ENCODE assay signal across 8 mouse cellular contexts in genomic region chr5:139253301-139253741, GRCm38 (mm10). TPM values are rescaled to one million over a fixed set of nuclear protein-coding genes. Genes with fewer than 3 reads are reported as not detected.
DNase-seq lines count a peak whose midpoint lies in the region; ATAC-seq lines count a peak whose summit lies in the region.

No protein-coding gene starts in this region.

- H3K4me2 ChIP-seq in forebrain, embryonic 14.5 days (ENCODE audit: low read length): peak overlapping the region; percentile 97
- H3K4me2 ChIP-seq in intestine, embryonic 15.5 days (replicated peaks): peak overlapping the region; percentile 86
- peak overlapping the region; percentile 95 for H3K4me2 ChIP-seq in neural tube, embryonic 14.5 days (ENCODE audit: low read depth, low read length)

- no peak for ATAC-seq in forebrain, embryonic 14.5 days
- ATAC-seq in intestine, embryonic 15.5 days: peak; percentile 18; the same call in 1 of the 2 replicates
- ATAC-seq in neural tube, embryonic 14.5 days (ENCODE audit: low read depth): no peak

- peak overlapping the region; percentile 84 for H3K4me3 ChIP-seq in brown adipose tissue, adult 24 weeks (ENCODE audit: insufficient read depth, low read depth, low read length)
- H3K4me3 ChIP-seq in forebrain, embryonic 14.5 days (ENCODE audit: low read depth, low read length): peak overlapping the region; percentile 67
- H3K4me3 ChIP-seq in intestine, embryonic 15.5 days (replicated peaks): peak overlapping the region; percentile 95
- H3K4me3 ChIP-seq in neural tube, embryonic 14.5 days (ENCODE audit: low read depth, low read length): peak overlapping the region; percentile 74

- H3K27ac ChIP-seq in brown adipose tissue, adult 24 weeks (replicated peaks; ENCODE audit: low read depth, low read length): peak overlapping the region; percentile 80
- H3K27ac ChIP-seq in forebrain, embryonic 14.5 days (ENCODE audit: low read depth, low read length): peak overlapping the region; percentile 91; the same call in 1 of the 2 replicates
- H3K27ac ChIP-seq in intestine, embryonic 15.5 days: peak overlapping the region; percentile 92
- peak overlapping the region; percentile 90 for H3K27ac ChIP-seq in neural tube, embryonic 14.5 days (ENCODE audit: low read depth, low read length)

- peaks cover 37% of the 10 kb centered on the region for H3K36me3 ChIP-seq in forebrain, embryonic 14.5 days (ENCODE audit: control insufficient read depth, insufficient read depth, low read length)
- H3K36me3 ChIP-seq in intestine, embryonic 15.5 days: peaks cover 4% of the 10 kb centered on the region; the same call in 1 of the 2 replicates
- peaks cover 15% of the 10 kb centered on the region for H3K36me3 ChIP-seq in neural tube, embryonic 14.5 days (ENCODE audit: control insufficient read depth, insufficient read depth, low read length)

- H3K9me3 ChIP-seq in forebrain, embryonic 14.5 days (replicated peaks; ENCODE audit: control insufficient read depth, low read length): no peaks in the 10 kb centered on the region
- H3K9me3 ChIP-seq in intestine, embryonic 15.5 days: no peaks in the 10 kb centered on the region
- H3K9me3 ChIP-seq in neural tube, embryonic 14.5 days (ENCODE audit: control insufficient read depth, low read length): no peaks in the 10 kb centered on the region

- WGBS in forebrain, embryonic 14.5 days: 8% methylated on average over 6 of the region's 6 CpGs
- WGBS in intestine, embryonic 15.5 days: 3% methylated on average over 6 of the region's 6 CpGs
- 7% methylated on average over 6 of the region's 6 CpGs for WGBS in neural tube, embryonic 14.5 days

- H3K9ac ChIP-seq in forebrain, embryonic 14.5 days (ENCODE audit: low read length): peak overlapping the region; percentile 82
- H3K9ac ChIP-seq in intestine, embryonic 15.5 days: peak overlapping the region; percentile 89
- H3K9ac ChIP-seq in neural tube, embryonic 14.5 days (replicated peaks; ENCODE audit: low read depth, low read length): peak overlapping the region; percentile 84

- DNase-seq in urinary bladder, postnatal 14 days (ENCODE audit: low spot score): peak; percentile 38
- DNase-seq in urinary bladder, postnatal 25 days (ENCODE audit: low spot score): no peak
- peak; percentile 45 for DNase-seq in forebrain, embryonic 14.5 days (ENCODE audit: low spot score)
- peak; percentile 38 to 70 for DNase-seq in lung, adult 18-20 months
- DNase-seq in layer of hippocampus, adult 9-10 months (ENCODE audit: low spot score): no peak

- peaks cover 31% of the 10 kb centered on the region for H3K4me1 ChIP-seq in brown adipose tissue, adult 24 weeks (ENCODE audit: control insufficient read depth, insufficient read depth, insufficient read length, low read length)
- H3K4me1 ChIP-seq in forebrain, embryonic 14.5 days (ENCODE audit: control insufficient read depth, insufficient read depth, low read length): peaks cover 13% of the 10 kb centered on the region
- peaks cover 13% of the 10 kb centered on the region for H3K4me1 ChIP-seq in intestine, embryonic 15.5 days (replicated peaks)
- H3K4me1 ChIP-seq in neural tube, embryonic 14.5 days (ENCODE audit: control insufficient read depth, insufficient read depth, low read length): peaks cover 10% of the 10 kb centered on the region

- H3K27me3 ChIP-seq in forebrain, embryonic 14.5 days (replicated peaks; ENCODE audit: control insufficient read depth, insufficient read depth, low read length): no peaks in the 10 kb centered on the region
- H3K27me3 ChIP-seq in intestine, embryonic 15.5 days (replicated peaks): no peaks in the 10 kb centered on the region
- H3K27me3 ChIP-seq in neural tube, embryonic 14.5 days (ENCODE audit: control insufficient read depth, insufficient read depth, low read length): no peaks in the 10 kb centered on the region

RNA-seq across cellular contexts. Expression of gene Get4, which starts 1.2 kb away (rescaled TPM):
- 36.7 and 41.1 TPM in 2 replicates for polyA plus RNA-seq in brown adipose tissue, adult 24 weeks (2012; ENCODE audit: insufficient read depth, insufficient read length, missing spikeins)
- polyA plus RNA-seq in forebrain, embryonic 14.5 days (2014; fragmentation: Nextera tagmentation; extraction: Ambion mirVana): 114 and 125 TPM in 2 replicates
- polyA plus RNA-seq in intestine, embryonic 15.5 days (2015; fragmentation: Nextera tagmentation; extraction: Ambion mirVana): 147 and 148 TPM in 2 replicates
- 109 and 112 TPM in 2 replicates for polyA plus RNA-seq in neural tube, embryonic 14.5 days (2014; fragmentation: Nextera tagmentation; extraction: Ambion mirVana)

RNA-seq across cellular contexts. Expression of gene Sun1, which starts 52.9 kb away (rescaled TPM):
- polyA plus RNA-seq in brown adipose tissue, adult 24 weeks (2012; ENCODE audit: insufficient read depth, insufficient read length, missing spikeins): 19.0 and 20.1 TPM in 2 replicates
- 44.4 and 49.0 TPM in 2 replicates for polyA plus RNA-seq in forebrain, embryonic 14.5 days (2014; fragmentation: Nextera tagmentation; extraction: Ambion mirVana)
- polyA plus RNA-seq in intestine, embryonic 15.5 days (2015; fragmentation: Nextera tagmentation; extraction: Ambion mirVana): 39.8 and 41.2 TPM in 2 replicates
- 49.5 and 51.3 TPM in 2 replicates for polyA plus RNA-seq in neural tube, embryonic 14.5 days (2014; fragmentation: Nextera tagmentation; extraction: Ambion mirVana)

Comparison
In these comparisons a context has a peak if more than half of its experiments do, and no peak if none do; other contexts are left out.
1. DNase-seq: peak in urinary bladder, postnatal 14 days (single experiment), forebrain, embryonic 14.5 days (single experiment) and lung, adult 18-20 months (2 of 2); none in urinary bladder, postnatal 25 days (single experiment) and layer of hippocampus, adult 9-10 months (single experiment).
2. Peak in every context shown above with its lines, with median percentiles within 50 percentile points of each other: H3K27ac ChIP-seq, H3K4me3 ChIP-seq, H3K4me2 ChIP-seq and H3K9ac ChIP-seq.